Mouse (Mus musculus) embryo, embryonic 9.5 days (tissue): ENCODE results near the gene Olfr1337.
A peak's percentile ranks its signal among the peaks of the same experiment; 100 is the strongest.
"Not testable (repeated sequence)": the region's sequence is repeated elsewhere in the genome, so short reads cannot be mapped to it uniquely, and the experiment has no call there.

ENCODE experiments used
- DNase-seq: peaks from one replicate; pipeline ENCODE4 v3.0.0-alpha.2; 2017; ENCODE audit errors: extremely low spot score

Gene Olfr1337

GRCm38 (mm10) chr4:118782486-118782885, at the start of gene Olfr1337:
Gene Olfr1337 (minus strand): TSS chr4:118782586.
- DNase-seq: no peak

DNA sequence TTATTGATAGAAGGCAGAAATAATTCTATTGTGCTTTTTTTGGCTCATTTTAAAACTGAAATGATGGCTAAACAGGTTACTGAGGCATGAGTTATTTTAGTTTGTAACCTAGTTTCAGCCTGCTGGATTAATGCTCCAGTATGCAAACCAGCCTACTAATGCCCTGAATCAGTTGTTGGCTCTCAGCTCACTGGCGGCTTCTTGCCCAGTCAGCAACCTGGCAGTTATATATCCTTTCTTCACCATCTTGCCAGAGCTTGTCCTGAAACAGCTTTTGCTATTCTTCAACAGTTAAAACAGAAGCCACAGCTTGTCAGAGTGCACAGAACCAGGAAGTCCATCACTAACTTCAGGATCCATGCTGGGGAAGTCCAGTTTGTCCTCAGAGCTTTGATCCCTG, 36.5 kb upstream of the Olfr1337 start:
- DNase-seq: no peak

DNA sequence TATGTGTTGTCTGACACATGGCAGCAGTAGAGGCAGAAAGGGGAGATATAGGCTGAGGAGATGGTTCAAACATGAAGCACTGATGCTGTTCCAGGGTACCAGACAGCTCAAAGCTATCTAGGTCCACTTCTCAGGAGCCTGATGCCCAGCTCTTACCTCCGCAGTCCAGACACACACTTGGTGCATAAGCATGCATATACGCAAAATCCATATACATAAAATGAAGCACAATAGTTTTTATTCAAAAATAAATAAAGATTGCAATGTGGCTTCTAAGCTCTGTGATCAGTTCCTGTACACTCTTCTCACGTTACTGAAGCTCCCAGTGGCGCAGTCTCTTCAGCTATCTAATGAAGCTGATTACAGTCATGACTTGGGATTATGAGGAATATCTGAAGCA, 27.5 kb upstream of the Olfr1337 start, which contains the start of gene Olfr1335:
Olfr1335 (minus strand) TSS at position 101 of the 400 bp plus-strand sequence.
- no peak for DNase-seq

GRCm38 (mm10) chr4:118792796-118793195, 10.4 kb upstream of the Olfr1337 start:
- not testable (repeated sequence) for DNase-seq

GRCm38 (mm10) chr4:118758637-118759036, 23.7 kb downstream of the Olfr1337 start, which contains the start of gene Olfr1338:
Gene Olfr1338 (minus strand): TSS chr4:118758737.
- DNase-seq: no peak

DNA sequence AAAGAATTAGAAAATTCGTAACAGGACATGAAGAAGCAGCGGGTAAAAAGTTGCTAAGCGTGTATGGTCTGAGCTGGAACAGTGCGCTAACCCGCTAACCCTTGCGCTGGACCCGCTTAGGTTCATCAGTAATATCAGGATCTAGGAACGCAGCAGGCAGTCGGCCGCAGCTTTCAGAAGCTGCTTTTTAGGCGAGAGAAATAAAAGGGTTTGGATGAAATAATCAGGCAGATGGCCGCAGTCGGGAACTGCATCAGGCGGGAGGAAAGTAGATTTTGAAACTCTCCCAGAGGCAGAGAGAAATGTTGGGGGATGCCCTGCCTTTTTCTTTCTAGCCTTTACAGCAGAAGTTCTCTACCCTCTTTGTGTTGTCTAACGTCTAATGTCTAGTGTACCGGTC, 40.5 kb downstream of the Olfr1337 start:
- DNase-seq: peak; percentile 4

DNA sequence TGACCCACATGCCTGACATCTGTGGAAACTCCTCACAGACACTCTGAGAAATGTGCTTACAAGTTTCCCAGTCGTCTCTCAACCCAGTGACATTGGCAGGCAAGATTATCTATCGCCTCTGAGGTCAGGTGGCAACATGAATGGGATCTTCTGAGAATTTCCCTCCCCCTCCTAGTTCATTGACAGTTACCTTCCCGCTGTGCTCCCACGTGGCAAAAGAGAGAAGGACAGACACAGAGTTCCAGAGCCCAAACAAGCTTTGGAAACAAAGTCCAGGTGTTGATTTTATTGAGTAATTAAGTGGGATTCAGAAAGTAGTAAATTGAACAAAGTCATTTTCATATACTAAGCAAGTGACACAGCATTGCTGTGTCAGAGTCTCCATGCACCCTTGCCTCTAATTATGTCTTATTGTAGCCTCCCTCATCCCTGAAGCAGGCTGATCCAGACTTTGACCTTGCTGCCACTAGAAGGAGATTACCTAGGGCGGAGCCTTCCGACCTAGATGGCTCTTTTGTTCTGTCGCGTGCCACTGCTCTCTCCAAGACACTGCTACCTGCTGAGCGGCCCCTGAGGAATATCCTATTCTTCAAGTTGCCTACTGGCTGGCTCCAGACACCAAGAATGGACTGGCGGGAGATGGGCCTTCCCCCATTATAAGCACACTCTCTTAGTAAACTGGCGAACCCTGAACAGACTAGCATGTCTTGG, 41.2 kb downstream of the Olfr1337 start:
- DNase-seq: peak; percentile 14

GRCm38 (mm10) chr4:118739574-118739973, 42.8 kb downstream of the Olfr1337 start:
- DNase-seq: no peak

- DNase-seq: no peak
Observed at GRCm38 (mm10) chr4:118731875-118732274, 50.5 kb downstream of the Olfr1337 start, which contains the start of gene Olfr1339. Gene Olfr1339 (plus strand): TSS chr4:118732175.
